Mouse (Mus musculus) forebrain, embryonic 11.5 days (tissue): Measurements from ENCODE around the gene Pde6c. TPM values are rescaled to one million over a fixed set of nuclear protein-coding genes. Genes with fewer than 3 reads are reported as not detected.

ENCODE experiments used
- ATAC-seq: fragments of 200-750 bp; cut with Nextera tagmentation; replicated peaks from 2 replicates; pipeline ENCODE4 v1.8.0; 2017; ENCODE audit warnings: moderate TSS enrichment; ENCODE audit not compliant: low FRiP score
- DNase-seq: peaks from one replicate; pipeline ENCODE4 v3.0.0-alpha.2; 2017; ENCODE audit warnings: low spot score
- H3K27ac ChIP-seq: fragments of 300-500 bp; sonication (generic); 2 replicates; pipeline ENCODE4 v1.5.1; 2014; ENCODE audit warnings: low read depth, low read length
- H3K27me3 ChIP-seq: fragments of 300-500 bp; sonication (generic); 2 replicates; pipeline ENCODE4 v1.6.1; 2014; ENCODE audit warnings: mild to moderate bottlenecking, low read length, mixed read lengths; ENCODE audit not compliant: control insufficient read depth, insufficient read depth
- H3K36me3 ChIP-seq: fragments of 300-500 bp; sonication (generic); 2 replicates; pipeline ENCODE4 v1.6.1; 2014; ENCODE audit warnings: mild to moderate bottlenecking, low read length, moderate library complexity, mixed read lengths; ENCODE audit not compliant: control insufficient read depth, insufficient read depth
- H3K4me1 ChIP-seq: fragments of 300-500 bp; sonication (generic); replicated peaks from 2 replicates; pipeline ENCODE4 v1.6.1; 2014; ENCODE audit warnings: low read length, mixed read lengths; ENCODE audit not compliant: control insufficient read depth, insufficient read depth
- H3K4me2 ChIP-seq: fragments of 300-500 bp; sonication (generic); 2 replicates; pipeline ENCODE4 v1.6.1; 2014; ENCODE audit warnings: low read depth, mild to moderate bottlenecking, low read length, moderate library complexity, mixed read lengths; ENCODE audit not compliant: severe bottlenecking
- H3K4me3 ChIP-seq: fragments of 300-500 bp; sonication (generic); 2 replicates; pipeline ENCODE4 v1.5.1; 2014; ENCODE audit warnings: low read depth, low read length
- H3K9ac ChIP-seq: fragments of 300-500 bp; sonication (generic); 2 replicates; pipeline ENCODE4 v1.6.1; 2014; ENCODE audit warnings: low read length
- H3K9me3 ChIP-seq: fragments of 300-500 bp; sonication (generic); 2 replicates; pipeline ENCODE4 v1.6.1; 2016; ENCODE audit warnings: low read length, mixed read lengths; ENCODE audit not compliant: control insufficient read depth
- WGBS: fragments of 180-500 bp; shearing (Covaris S2); extraction: QIAGEN DNeasy Blood & Tissue Kit; methylation state at CpG from one replicate; pipeline ENCODE4 v1.1.7; 2014; 5-methylcytosine and 5-hydroxymethylcytosine counted together
- polyA plus RNA-seq: library from polyadenylated mRNA; unstranded; fragments of >200 nt; fragmentation: Nextera tagmentation; extraction: Ambion mirVana; gene quantifications from 2 replicates; pipeline ENCODE4 v1.2.1, GENCODE M21; 2014

The Pde6c gene
- polyA plus RNA-seq, 1 experiment from 2014 or later, result not detected

- 0 out of 2 replicates have a peak, but pooled peaks cover 2% of the 10 kb centered on the region for H3K4me1 ChIP-seq
- H3K27me3 ChIP-seq, result no peaks in the 10 kb centered on the region
- H3K9me3 ChIP-seq, result no peaks in the 10 kb centered on the region
- no peaks in the 10 kb centered on the region for H3K36me3 ChIP-seq
- no peak for ATAC-seq
- H3K4me3 ChIP-seq, result no peak overlapping the region
- no peak for DNase-seq
- no peak overlapping the region for H3K4me2 ChIP-seq
- H3K27ac ChIP-seq, result no peak overlapping the region
- H3K9ac ChIP-seq, result no peak overlapping the region
- WGBS, result 94% methylated on average over 9 of the region's 9 CpGs
Measured at GRCm38 (mm10) chr19:38179675-38180074, 47.1 kb downstream of the Pde6c start.

DNA sequence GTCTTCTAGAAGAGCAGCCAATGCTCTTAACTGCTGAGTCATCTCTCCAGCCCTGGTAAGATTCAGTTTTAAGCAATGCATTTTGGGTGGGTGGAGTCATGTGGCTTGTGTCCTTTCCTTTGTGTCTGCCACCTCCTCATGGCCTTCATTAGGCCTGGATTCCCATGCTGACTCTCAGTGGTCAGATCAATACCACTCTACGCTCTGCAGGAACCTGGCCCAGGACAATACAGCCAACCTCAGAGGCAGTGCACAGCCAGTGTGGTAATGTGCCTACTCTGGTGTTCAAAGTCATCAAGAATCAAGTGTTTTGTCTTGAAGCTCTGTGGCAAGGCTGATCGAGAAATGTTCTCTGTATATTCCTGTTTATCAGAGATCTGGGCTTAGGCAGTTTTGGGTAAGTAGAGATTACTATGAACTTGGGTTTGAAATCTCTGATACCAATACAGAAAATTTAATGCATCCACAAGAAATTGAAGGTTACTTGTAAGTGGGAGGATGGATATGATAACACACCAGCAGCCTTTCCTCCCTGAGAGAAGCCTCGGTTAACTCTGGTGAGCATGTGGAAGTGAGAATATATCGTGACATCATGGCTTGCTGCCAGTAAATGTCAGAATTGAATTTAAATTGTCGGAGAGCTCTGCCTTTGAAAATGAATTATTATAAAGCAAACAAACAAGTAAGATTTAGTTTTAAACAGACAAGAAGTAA lies 54.2 kb downstream of the Pde6c start:
- no peak overlapping the region for H3K4me3 ChIP-seq
- no peaks in the 10 kb centered on the region for H3K36me3 ChIP-seq
- no peaks in the 10 kb centered on the region for H3K9me3 ChIP-seq
- WGBS, result 88% methylated on average over 5 of the region's 5 CpGs
- DNase-seq (no peak), ATAC-seq (no peak)
- no peak overlapping the region for H3K4me2 ChIP-seq
- no peak overlapping the region for H3K9ac ChIP-seq
- H3K4me1 ChIP-seq, result no peaks in the 10 kb centered on the region
- no peak overlapping the region for H3K27ac ChIP-seq
- no peaks in the 10 kb centered on the region for H3K27me3 ChIP-seq

- H3K9me3 ChIP-seq, result no peaks in the 10 kb centered on the region
- no peaks in the 10 kb centered on the region for H3K36me3 ChIP-seq
- H3K4me1 ChIP-seq, result no peaks in the 10 kb centered on the region
- no peak overlapping the region for H3K4me3 ChIP-seq
- H3K27me3 ChIP-seq, result no peaks in the 10 kb centered on the region
- ATAC-seq (no peak), DNase-seq (no peak)
- no peak overlapping the region for H3K9ac ChIP-seq
- no peak overlapping the region for H3K4me2 ChIP-seq
- no peak overlapping the region for H3K27ac ChIP-seq
- WGBS, result 90% methylated on average over 2 of the region's 2 CpGs
Measured at GRCm38 (mm10) chr19:38187345-38187680, 54.7 kb downstream of the Pde6c start.

DNA sequence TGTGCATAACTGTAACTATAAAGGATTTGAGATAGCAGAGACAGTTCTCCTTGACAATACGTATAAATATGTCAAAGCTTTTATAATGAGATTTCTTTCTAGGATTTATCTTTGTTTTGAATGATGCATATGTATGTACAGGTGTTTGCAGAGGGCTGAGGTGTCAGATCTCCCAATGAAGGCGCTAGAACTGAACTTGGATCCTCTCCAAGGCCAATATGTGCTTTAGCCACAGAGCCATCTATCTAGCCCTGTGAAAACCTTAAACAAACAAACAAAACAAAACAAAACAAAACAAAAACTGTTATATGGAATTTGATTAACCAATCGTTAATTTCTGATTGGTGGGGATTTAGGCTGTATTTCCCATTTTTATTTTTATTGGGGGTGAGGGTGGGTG lies 58.0 kb downstream of the Pde6c start:
- Histone ChIP-seq H3K9ac (no peak overlapping the region), H3K36me3 (no peaks in the 10 kb centered on the region), H3K4me1 (no peaks in the 10 kb centered on the region), H3K9me3 (no peaks in the 10 kb centered on the region), H3K4me2 (no peak overlapping the region), H3K27ac (no peak overlapping the region), H3K4me3 (no peak overlapping the region), H3K27me3 (no peaks in the 10 kb centered on the region)
- 87% methylated on average over 3 of the region's 3 CpGs for WGBS
- no peak for ATAC-seq
- DNase-seq, result no peak

GRCm38 (mm10) chr19:38191446-38191845 lies 58.9 kb downstream of the Pde6c start:
- H3K9me3 ChIP-seq, result no peaks in the 10 kb centered on the region
- DNase-seq (no peak), ATAC-seq (no peak)
- H3K27me3 ChIP-seq, result no peaks in the 10 kb centered on the region
- no peak overlapping the region for H3K4me3 ChIP-seq
- no peak overlapping the region for H3K27ac ChIP-seq
- H3K9ac ChIP-seq, result no peak overlapping the region
- H3K36me3 ChIP-seq, result no peaks in the 10 kb centered on the region
- H3K4me1 ChIP-seq, result no peaks in the 10 kb centered on the region
- 81% methylated on average over 5 of the region's 5 CpGs for WGBS
- H3K4me2 ChIP-seq, result no peak overlapping the region

DNA sequence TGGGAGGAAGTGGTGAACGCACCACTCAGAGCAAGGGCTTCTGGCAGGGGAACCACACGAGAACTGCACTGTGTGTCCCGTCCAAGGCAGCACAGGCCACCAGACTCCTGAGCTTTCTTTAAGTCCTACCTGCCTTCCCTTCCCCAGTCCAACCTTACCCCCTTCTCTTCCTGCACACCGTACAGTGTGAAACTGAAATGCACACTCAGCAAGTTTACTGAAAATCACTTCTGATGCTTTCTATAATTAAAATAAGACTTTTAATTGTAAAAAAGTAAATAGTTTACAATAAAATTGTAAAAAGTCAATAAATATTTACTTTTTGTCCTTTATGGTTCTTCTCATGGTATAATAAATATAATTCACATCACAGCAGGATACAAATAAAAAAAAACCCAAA lies 62.7 kb downstream of the Pde6c start:
- no peaks in the 10 kb centered on the region for H3K4me1 ChIP-seq
- H3K36me3 ChIP-seq, result no peaks in the 10 kb centered on the region
- H3K9me3 ChIP-seq, result no peaks in the 10 kb centered on the region
- WGBS, result 95% methylated on average over 4 of the region's 4 CpGs
- no peak for ATAC-seq
- DNase-seq, result no peak
- no peak overlapping the region for H3K4me2 ChIP-seq
- H3K27ac ChIP-seq, result no peak overlapping the region
- no peak overlapping the region for H3K4me3 ChIP-seq
- no peaks in the 10 kb centered on the region for H3K27me3 ChIP-seq
- H3K9ac ChIP-seq, result no peak overlapping the region

DNA sequence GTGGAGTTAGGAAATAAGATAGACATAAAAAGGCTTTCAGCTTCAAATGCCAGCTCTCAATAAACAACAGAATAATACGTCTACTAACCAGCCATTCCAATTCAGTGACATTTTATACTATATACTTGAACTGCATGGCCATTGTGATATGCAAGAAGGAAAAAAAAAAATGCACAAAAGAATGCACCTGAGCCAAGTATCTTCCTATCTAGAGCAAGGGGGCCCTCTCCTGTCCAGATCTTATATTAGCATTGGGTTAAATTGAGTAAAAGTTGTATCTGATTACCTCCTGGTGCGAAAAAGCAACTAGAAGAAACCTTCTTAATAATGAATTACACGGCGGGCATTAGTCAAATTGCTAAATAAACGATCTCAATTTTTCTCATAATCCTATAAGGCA lies 66.2 kb downstream of the Pde6c start:
- Histone ChIP-seq H3K4me1 (no peaks in the 10 kb centered on the region), H3K36me3 (no peaks in the 10 kb centered on the region; the same call in 1 of the 2 replicates), H3K27ac (no peak overlapping the region), H3K27me3 (no peaks in the 10 kb centered on the region), H3K4me2 (no peak overlapping the region), H3K9ac (no peak overlapping the region), H3K9me3 (no peaks in the 10 kb centered on the region), H3K4me3 (no peak overlapping the region)
- DNase-seq, result no peak
- ATAC-seq, result no peak
- WGBS, result 89% methylated on average over 5 of the region's 5 CpGs

DNA sequence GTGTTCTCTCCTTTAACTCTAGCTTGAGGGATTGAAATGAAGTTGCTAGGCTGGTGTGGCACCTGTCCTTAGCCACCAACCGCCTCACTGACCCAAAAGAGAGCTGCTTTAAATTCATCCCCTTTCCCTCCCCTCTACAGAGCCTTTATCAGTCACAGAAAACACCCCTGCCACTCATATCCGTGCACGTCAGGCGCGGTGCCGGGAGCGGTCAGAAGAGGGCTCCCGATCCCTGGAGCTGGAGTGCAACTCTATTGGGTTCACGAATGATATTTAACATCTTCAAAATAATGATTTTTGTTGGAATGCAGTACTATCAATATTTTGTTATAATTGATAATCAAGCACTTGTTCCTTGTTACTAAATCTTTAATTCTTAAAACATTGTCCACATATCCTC lies 74.1 kb downstream of the Pde6c start:
- Histone ChIP-seq H3K9me3 (no peaks in the 10 kb centered on the region), H3K36me3 (no peaks in the 10 kb centered on the region; the same call in 1 of the 2 replicates), H3K4me2 (no peak overlapping the region), H3K4me3 (no peak overlapping the region), H3K27ac (no peak overlapping the region), H3K9ac (no peak overlapping the region), H3K4me1 (no peaks in the 10 kb centered on the region), H3K27me3 (no peaks in the 10 kb centered on the region)
- DNase-seq (peak; percentile 56), ATAC-seq (no peak)
- WGBS, result 55% methylated on average over 9 of the region's 9 CpGs

DNA sequence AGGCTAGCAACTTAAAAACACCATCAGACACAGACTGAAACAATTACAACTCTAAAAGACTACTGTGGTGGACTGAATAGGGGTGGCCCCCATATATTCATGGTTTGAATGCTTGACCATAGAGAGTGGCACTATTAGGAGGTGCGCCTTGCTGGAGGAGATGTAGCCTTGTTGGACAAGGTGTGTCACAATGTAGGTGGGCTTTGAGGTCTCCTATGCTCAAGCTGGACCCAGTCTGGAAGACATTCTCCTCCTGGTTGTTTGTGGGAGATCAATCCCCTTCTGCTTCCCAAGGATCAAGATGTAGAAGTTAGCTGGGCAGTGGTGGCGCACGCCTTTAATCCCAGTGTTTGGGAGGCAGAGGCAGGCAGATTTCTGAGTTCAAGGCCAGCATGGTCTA lies 85.1 kb downstream of the Pde6c start:
- Histone ChIP-seq H3K36me3 (no peaks in the 10 kb centered on the region), H3K4me3 (no peak overlapping the region), H3K27me3 (no peaks in the 10 kb centered on the region), H3K27ac (no peak overlapping the region), H3K4me1 (peaks cover 1% of the 10 kb centered on the region; the same call in 1 of the 2 replicates), H3K9me3 (no peaks in the 10 kb centered on the region), H3K9ac (no peak overlapping the region), H3K4me2 (no peak overlapping the region)
- WGBS, result 98% methylated on average over 3 of the region's 3 CpGs
- DNase-seq (no peak), ATAC-seq (no peak)
